ENCODE assay signal across 12 mouse cellular contexts in the genomic region with DNA sequence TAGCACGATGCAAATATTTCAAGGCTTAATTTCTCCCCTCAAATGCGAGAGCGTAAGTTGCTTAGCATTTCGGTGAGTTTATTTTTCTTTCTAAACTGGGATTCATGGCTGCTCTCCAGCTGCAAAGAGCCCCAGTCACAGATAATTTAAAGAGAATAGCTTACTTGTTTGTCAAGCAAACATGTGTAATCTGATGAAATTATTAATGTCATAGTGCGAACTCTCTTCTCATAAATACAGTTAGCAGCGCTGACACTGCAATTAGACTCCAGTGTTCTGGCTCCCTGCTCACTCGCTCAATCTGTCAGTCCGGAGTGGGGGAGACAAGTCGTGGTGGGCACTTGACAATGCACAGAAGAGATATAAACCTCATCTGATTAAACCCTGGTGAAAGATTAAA.
DNase-seq lines count a peak whose midpoint lies in the region; ATAC-seq lines count a peak whose summit lies in the region.
"Had no signal": no experiment of that assay in that cellular context is flagged by ENCODE, and none has a peak within 500 bp of the region (broad histone marks: within the 10 kb centered on the region; RNA-seq: fewer than 3 reads in every experiment).

No protein-coding gene starts in this region.

- H3K4me3 ChIP-seq in heart, embryonic 15.5 days = no peak overlapping the region
- H3K4me3 ChIP-seq in heart, embryonic 10.5 days = no peak overlapping the region

- H3K4me2 ChIP-seq in heart, embryonic 15.5 days = 0 out of 2 replicates have a peak overlapping the region, but pooled peaks have one; percentile 4

- H3K9me3 ChIP-seq in heart, embryonic 15.5 days (replicated peaks) = no peaks in the 10 kb centered on the region
- H3K9me3 ChIP-seq in heart, embryonic 10.5 days = no peaks in the 10 kb centered on the region

- no peak overlapping the region for H3K9ac ChIP-seq in heart, embryonic 15.5 days

- H3K4me1 ChIP-seq in heart, embryonic 15.5 days (replicated peaks) = peaks cover 7% of the 10 kb centered on the region; the same call in 1 of the 2 replicates
- H3K4me1 ChIP-seq in heart, embryonic 10.5 days = peaks cover 5% of the 10 kb centered on the region; the same call in 1 of the 2 replicates

- no peak overlapping the region for H3K27ac ChIP-seq in heart, embryonic 15.5 days
- no peak overlapping the region for H3K27ac ChIP-seq in heart, embryonic 10.5 days

- ATAC-seq in heart, embryonic 15.5 days (replicated peaks; ENCODE audit: insufficient number of reproducible peaks, insufficient read depth, low FRiP score, low read depth) = no peak
- ATAC-seq: inflammation-experienced regulatory T-cells, adult 6 months had no signal

- 43% methylated on average over 9 of the region's 9 CpGs for WGBS in heart, embryonic 15.5 days
- 64% methylated on average over 9 of the region's 9 CpGs for WGBS in heart, embryonic 10.5 days

- no peak for DNase-seq in heart, embryonic 10.5 days (ENCODE audit: low spot score)
- DNase-seq in kidney, postnatal 10 days = peak; percentile 29
- no peak for DNase-seq in kidney, postnatal 36 days
- peak; percentile 52 for DNase-seq in retina, postnatal 1 day
- no peak for DNase-seq in retina, embryonic 14.5 days (ENCODE audit: low spot score)
- DNase-seq in MN1 (ENCODE audit: low spot score) = no peak
- DNase-seq: cerebellum, adult 2 months; liver; right cerebral cortex, postnatal 14 days; thymus, postnatal 25 days had no signal

- H3K27me3 ChIP-seq in heart, embryonic 15.5 days = no peaks in the 10 kb centered on the region
- no peaks in the 10 kb centered on the region for H3K27me3 ChIP-seq in heart, embryonic 10.5 days (ENCODE audit: insufficient read depth, poor library complexity, severe bottlenecking)

- no peaks in the 10 kb centered on the region for H3K36me3 ChIP-seq in heart, embryonic 15.5 days
- no peaks in the 10 kb centered on the region for H3K36me3 ChIP-seq in heart, embryonic 10.5 days

Comparison
In these comparisons a context has a peak if more than half of its experiments do, and no peak if none do; other contexts are left out.
1. DNase-seq: peak in kidney, postnatal 10 days (single experiment) and retina, postnatal 1 day (single experiment); none in heart, embryonic 10.5 days (single experiment), kidney, postnatal 36 days (0 of 2), retina, embryonic 14.5 days (single experiment) and MN1 (single experiment).